Mouse (Mus musculus): ENCODE data around the gene Rraga.

Rraga gene

GRCm38 (mm10) chr4:86575283-86575983 lies at the start of gene Rraga:
Gene Rraga, plus strand, starts transcription at chr4:86575668.
- peak; percentile 96 to 97 for DNase-seq

GRCm38 (mm10) chr4:86527162-86528136 lies 48.0 kb upstream of the Rraga start:
- DNase-seq, result peak; percentile 16 to 19

- DNase-seq, result peak; percentile 51 to 71
Observed at GRCm38 (mm10) chr4:86529161-86529560, 46.3 kb upstream of the Rraga start.

- no peak for DNase-seq
Observed at GRCm38 (mm10) chr4:86533406-86534090, 41.9 kb upstream of the Rraga start.

GRCm38 (mm10) chr4:86534091-86534481 lies 41.4 kb upstream of the Rraga start:
- no peak for DNase-seq

GRCm38 (mm10) chr4:86537972-86538371 lies 37.5 kb upstream of the Rraga start:
- peak in 1 of 2 experiments; percentile 54 for DNase-seq

GRCm38 (mm10) chr4:86538936-86539335 lies 36.5 kb upstream of the Rraga start:
- no peak for DNase-seq

- DNase-seq, result no peak
Observed at GRCm38 (mm10) chr4:86541573-86541972, 33.9 kb upstream of the Rraga start.

GRCm38 (mm10) chr4:86543999-86544398 lies 31.5 kb upstream of the Rraga start:
- no peak for DNase-seq

GRCm38 (mm10) chr4:86545615-86546014 lies 29.9 kb upstream of the Rraga start:
- peak in 1 of 2 experiments; percentile 10 for DNase-seq

GRCm38 (mm10) chr4:86548332-86548731 lies 27.1 kb upstream of the Rraga start:
- DNase-seq, result no peak

- peak in 1 of 2 experiments; percentile 35 for DNase-seq
Observed at GRCm38 (mm10) chr4:86555035-86555707, 20.3 kb upstream of the Rraga start.

- no peak for DNase-seq
Observed at GRCm38 (mm10) chr4:86557371-86557770, 18.1 kb upstream of the Rraga start.

GRCm38 (mm10) chr4:86558228-86558627 lies 17.2 kb upstream of the Rraga start, which contains the start of gene Saxo1:
Gene Saxo1, minus strand, starts transcription at chr4:86558328.
- no peak for DNase-seq

GRCm38 (mm10) chr4:86559006-86559405 lies 16.5 kb upstream of the Rraga start:
- DNase-seq, result no peak

GRCm38 (mm10) chr4:86561061-86561460 lies 14.4 kb upstream of the Rraga start:
- no peak for DNase-seq

- no peak for DNase-seq
Observed at GRCm38 (mm10) chr4:86574939-86575282, 557 bp upstream of the Rraga start.

- DNase-seq, result peak in 1 of 2 experiments; percentile 56
Observed at GRCm38 (mm10) chr4:86576120-86576541, 663 bp downstream of the Rraga start.

GRCm38 (mm10) chr4:86576630-86577225 lies 1.3 kb downstream of the Rraga start:
- no peak for DNase-seq

GRCm38 (mm10) chr4:86580056-86580455 lies 4.6 kb downstream of the Rraga start:
- no peak for DNase-seq

GRCm38 (mm10) chr4:86580591-86580990 lies 5.1 kb downstream of the Rraga start:
- DNase-seq, result no peak

- no peak for DNase-seq
Observed at GRCm38 (mm10) chr4:86588236-86588635, 12.8 kb downstream of the Rraga start.

Data from cerebellum, postnatal 25 days (tissue).